Mouse (Mus musculus): ENCODE measurements around the gene Ciita. TPM values are rescaled to one million over a fixed set of nuclear protein-coding genes. Genes with fewer than 3 reads are reported as not detected.

Ciita gene
- polyA plus RNA-seq, 1 experiment: 13.2 TPM

DNA sequence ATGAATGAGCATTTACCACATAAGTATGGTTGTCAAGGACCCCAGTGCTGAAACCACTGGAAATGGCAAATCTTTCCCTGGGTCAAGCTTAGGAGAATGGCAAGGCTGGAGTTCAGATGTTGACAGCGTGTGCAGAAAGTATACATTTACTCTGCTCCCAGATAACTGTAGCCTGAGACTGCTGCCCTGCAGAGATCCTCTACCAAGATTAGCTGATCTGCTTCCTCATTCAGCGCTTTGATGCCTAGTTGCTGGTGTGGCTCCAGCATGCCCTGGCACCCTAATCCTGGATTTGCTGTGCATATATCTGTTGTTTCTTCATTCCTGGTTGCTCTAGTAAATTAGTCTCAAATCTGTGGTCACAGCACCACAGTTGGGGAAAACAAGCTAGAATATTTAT, 74.0 kb downstream of the Ciita start:
- 69% methylated on average over 2 of the region's 2 CpGs for WGBS
- TF ChIP-seq POLR2A (IDR thresholded peaks at IDR 0.05; ENCODE audit: borderline replicate concordance, extremely low read depth, low read depth, low read length) (no peak), CTCF (IDR thresholded peaks at IDR 0.05; ENCODE audit: insufficient read depth, low read length) (no peak)
- no peaks in the 10 kb centered on the region; the same call in 1 of the 2 replicates for H3K4me1 ChIP-seq (ENCODE audit: control insufficient read depth, insufficient read depth, low read length)
- no peak for DNase-seq
- no peak overlapping the region for H3K4me3 ChIP-seq (replicated peaks; ENCODE audit: extremely low read depth, low read depth, low read length)

DNA sequence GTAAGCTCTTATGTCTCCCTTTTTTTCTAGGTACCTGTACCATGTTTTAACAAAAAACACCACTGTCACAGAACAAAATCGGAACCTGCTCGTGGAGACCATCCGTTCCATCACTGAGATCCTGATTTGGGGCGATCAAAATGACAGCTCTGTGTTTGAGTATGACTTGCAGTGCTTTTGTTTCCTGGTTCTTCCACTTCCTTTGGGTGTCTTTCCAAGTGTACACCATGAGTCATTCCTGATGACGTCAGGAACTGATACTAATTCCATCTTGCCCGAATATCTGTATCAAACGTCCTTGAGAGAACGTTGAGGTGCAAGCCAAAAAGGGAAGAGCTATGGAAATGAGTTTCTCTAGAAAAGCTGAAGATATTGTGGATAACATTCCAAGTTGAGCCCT, 80.1 kb downstream of the Ciita start:
- H3K4me1 ChIP-seq (ENCODE audit: control insufficient read depth, insufficient read depth, low read length): peaks cover 2% of the 10 kb centered on the region
- TF ChIP-seq CTCF (IDR thresholded peaks at IDR 0.05; ENCODE audit: insufficient read depth, low read length) (no peak), POLR2A (IDR thresholded peaks at IDR 0.05; ENCODE audit: borderline replicate concordance, extremely low read depth, low read depth, low read length) (no peak)
- no peak overlapping the region for H3K4me3 ChIP-seq (replicated peaks; ENCODE audit: extremely low read depth, low read depth, low read length)
- 57% methylated on average over 8 of the region's 8 CpGs for WGBS
- DNase-seq: no peak

DNA sequence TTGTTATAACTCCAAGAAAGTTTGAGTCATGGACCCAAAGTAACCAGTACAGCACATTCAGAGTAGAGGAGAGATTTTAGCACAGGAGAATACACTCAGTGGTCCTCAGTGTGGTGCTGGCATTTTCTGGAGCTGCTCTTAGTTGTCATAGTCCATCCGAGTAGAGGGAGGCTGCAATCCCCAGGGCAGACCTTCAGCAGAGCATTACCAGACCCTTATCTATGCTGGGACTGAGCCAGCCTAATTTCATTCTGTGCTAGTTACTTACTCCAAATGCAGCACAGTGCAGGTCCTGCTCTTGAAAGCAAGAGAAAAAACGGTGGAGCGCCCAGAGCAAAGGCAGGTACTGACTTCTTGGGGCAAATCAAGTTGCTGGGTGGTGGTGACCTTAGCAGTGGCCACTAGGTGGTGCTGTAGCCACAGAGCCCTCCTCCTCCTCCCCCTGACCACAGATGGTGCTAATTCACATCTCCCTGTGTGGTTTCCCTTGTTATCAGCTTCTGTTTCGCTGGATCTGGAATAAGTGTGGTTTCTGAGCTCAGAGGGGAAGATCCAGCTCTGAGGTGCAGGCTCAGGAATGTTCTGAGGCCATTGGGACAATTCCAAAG, 85.5 kb downstream of the Ciita start:
- Histone ChIP-seq H3K4me1 (ENCODE audit: control insufficient read depth, insufficient read depth, low read length) (no peaks in the 10 kb centered on the region), H3K4me3 (replicated peaks; ENCODE audit: extremely low read depth, low read depth, low read length) (no peak overlapping the region)
- TF ChIP-seq POLR2A (IDR thresholded peaks at IDR 0.05; ENCODE audit: borderline replicate concordance, extremely low read depth, low read depth, low read length) (no peak), CTCF (IDR thresholded peaks at IDR 0.05; ENCODE audit: insufficient read depth, low read length) (peak; percentile 98)
- WGBS: 40% methylated on average over 4 of the region's 4 CpGs
- peak; percentile 60 for DNase-seq

DNA sequence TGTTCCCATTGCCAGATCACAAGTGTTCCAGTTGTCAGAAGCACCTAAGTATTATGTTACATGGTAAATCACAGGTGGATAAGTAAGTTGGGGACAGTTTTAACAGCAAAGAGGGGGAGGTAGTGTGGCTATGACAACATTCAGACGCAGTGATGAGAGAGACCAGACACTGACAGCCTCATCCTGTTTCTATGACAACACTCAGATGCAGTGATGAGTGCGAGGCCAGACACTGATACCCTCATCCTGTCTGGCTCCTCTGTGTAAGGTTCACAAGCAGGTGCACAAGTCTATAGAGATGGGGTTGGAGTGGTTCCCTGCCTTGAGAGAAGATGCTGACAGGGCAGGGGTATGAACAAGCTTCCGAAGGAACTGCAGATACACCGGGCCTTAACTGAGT, 87.3 kb downstream of the Ciita start:
- DNase-seq: no peak
- WGBS: 87% methylated on average over 4 of the region's 4 CpGs

DNA sequence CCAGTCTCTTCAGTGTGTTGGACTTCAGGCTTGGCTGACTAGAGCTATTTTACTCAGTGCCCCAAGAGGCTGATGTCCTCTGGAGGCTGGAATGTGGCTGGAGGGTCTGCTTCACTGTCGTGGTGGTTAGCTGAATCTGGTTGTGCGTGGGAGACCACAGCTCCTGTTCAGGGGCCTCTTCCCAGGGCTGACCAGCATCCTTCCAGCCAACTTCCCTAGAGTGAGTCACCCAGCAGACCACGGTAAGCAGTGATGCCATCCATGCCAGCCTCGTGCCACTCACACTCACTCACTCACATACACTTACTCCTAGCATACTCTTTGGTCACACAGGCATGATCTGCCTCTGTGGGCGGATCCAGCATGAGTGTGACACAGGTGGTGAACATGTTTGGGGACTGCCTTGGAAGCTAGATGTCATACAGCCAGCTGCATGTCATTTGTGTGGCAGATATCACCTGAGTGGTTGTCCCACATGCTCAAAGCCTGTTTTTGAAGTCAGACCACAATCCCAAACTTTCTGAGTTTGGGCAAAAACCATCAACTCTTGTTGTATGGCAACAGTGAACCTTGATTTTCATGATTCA, 90.0 kb downstream of the Ciita start:
- Histone ChIP-seq H3K4me1 (ENCODE audit: control insufficient read depth, insufficient read depth, low read length) (no peaks in the 10 kb centered on the region), H3K4me3 (replicated peaks; ENCODE audit: extremely low read depth, low read depth, low read length) (no peak overlapping the region)
- WGBS: 79% methylated on average over 5 of the region's 5 CpGs
- no peak for DNase-seq
- TF ChIP-seq POLR2A (IDR thresholded peaks at IDR 0.05; ENCODE audit: borderline replicate concordance, extremely low read depth, low read depth, low read length): no peak
- TF ChIP-seq CTCF (IDR thresholded peaks at IDR 0.05; ENCODE audit: insufficient read depth, low read length): no peak

More for the DNA sequence above, 87.3 kb downstream of the Ciita start:
- Histone ChIP-seq H3K4me3 (replicated peaks; ENCODE audit: extremely low read depth, low read depth, low read length) (no peak overlapping the region), H3K4me1 (ENCODE audit: control insufficient read depth, insufficient read depth, low read length) (no peaks in the 10 kb centered on the region)
- TF ChIP-seq CTCF (IDR thresholded peaks at IDR 0.05; ENCODE audit: insufficient read depth, low read length): no peak
- no peak for TF ChIP-seq POLR2A (IDR thresholded peaks at IDR 0.05; ENCODE audit: borderline replicate concordance, extremely low read depth, low read depth, low read length)

DNA sequence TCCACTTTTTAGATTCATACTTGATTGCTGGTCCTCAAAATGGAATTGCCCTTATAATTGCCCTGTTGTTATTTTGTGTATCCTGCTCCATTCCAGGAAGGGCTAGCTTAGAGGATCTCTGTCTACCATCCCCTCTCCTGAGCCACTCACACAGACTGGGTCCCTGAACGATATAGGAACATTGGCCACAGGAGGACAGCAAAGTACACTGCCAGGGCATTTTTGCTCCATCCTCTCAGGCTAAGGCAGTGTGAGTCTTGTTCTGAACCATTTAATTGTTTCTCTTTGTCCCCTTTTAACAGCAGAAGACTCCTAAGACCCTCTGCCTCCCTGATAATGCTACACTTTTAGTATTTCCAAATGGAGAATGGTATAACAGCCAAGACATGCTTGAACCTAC, 90.8 kb downstream of the Ciita start:
- H3K4me1 ChIP-seq (ENCODE audit: control insufficient read depth, insufficient read depth, low read length): no peaks in the 10 kb centered on the region
- 64% methylated on average over 1 of the region's 1 CpGs for WGBS
- peak; percentile 46 for DNase-seq
- no peak for TF ChIP-seq CTCF (IDR thresholded peaks at IDR 0.05; ENCODE audit: insufficient read depth, low read length)
- H3K4me3 ChIP-seq (replicated peaks; ENCODE audit: extremely low read depth, low read depth, low read length): no peak overlapping the region

DNA sequence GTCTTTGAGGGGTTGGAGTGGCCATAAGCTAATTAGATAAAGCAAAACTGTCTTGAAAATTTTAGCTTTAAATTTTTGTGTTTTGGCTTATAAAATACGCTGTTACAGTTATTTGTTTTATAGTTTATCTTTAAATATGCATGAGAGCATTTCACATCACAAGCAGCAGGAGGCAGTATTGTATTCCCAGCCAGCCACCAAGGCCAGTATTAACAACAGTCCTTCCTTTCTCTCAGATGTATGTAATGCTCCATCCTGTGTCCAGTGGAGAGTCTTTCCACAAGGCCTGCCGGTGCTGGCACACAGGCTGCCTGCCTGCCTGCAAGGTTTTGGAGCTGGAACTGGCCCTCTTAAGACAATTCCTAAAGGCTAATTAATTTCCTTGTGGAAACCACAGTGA, 92.0 kb downstream of the Ciita start:
- TF ChIP-seq CTCF (IDR thresholded peaks at IDR 0.05; ENCODE audit: insufficient read depth, low read length): peak; percentile 39
- TF ChIP-seq POLR2A (IDR thresholded peaks at IDR 0.05; ENCODE audit: borderline replicate concordance, extremely low read depth, low read depth, low read length): no peak
- no peak overlapping the region for H3K4me3 ChIP-seq (replicated peaks; ENCODE audit: extremely low read depth, low read depth, low read length)
- no peak for DNase-seq
- no peaks in the 10 kb centered on the region for H3K4me1 ChIP-seq (ENCODE audit: control insufficient read depth, insufficient read depth, low read length)
- 37% methylated on average over 2 of the region's 2 CpGs for WGBS

DNA sequence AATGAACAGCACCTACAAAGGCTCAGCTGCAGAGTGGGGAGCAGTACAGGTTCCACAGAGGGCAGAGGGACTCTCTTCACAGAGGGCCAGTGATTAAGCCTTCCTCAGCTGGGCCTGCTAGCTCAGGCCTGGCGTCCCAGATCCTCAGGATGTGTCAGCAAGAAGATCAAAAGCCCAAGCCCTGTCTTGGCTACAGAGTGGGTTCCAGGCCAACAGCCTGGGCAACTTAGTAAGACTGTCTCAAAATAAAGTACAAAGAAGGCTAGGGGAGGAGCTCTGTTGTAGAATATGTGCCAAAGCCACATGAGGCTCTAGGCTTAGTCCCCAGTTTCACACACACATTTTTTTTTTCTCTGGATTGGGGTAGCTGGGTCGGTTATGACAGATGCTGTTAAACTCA, 95.1 kb downstream of the Ciita start:
- WGBS: 64% methylated on average over 2 of the region's 2 CpGs
- no peak for DNase-seq
- no peaks in the 10 kb centered on the region for H3K4me1 ChIP-seq (ENCODE audit: control insufficient read depth, insufficient read depth, low read length)
- TF ChIP-seq CTCF (IDR thresholded peaks at IDR 0.05; ENCODE audit: insufficient read depth, low read length) (no peak), POLR2A (IDR thresholded peaks at IDR 0.05; ENCODE audit: borderline replicate concordance, extremely low read depth, low read depth, low read length) (no peak)
- no peak overlapping the region for H3K4me3 ChIP-seq (replicated peaks; ENCODE audit: extremely low read depth, low read depth, low read length)

DNA sequence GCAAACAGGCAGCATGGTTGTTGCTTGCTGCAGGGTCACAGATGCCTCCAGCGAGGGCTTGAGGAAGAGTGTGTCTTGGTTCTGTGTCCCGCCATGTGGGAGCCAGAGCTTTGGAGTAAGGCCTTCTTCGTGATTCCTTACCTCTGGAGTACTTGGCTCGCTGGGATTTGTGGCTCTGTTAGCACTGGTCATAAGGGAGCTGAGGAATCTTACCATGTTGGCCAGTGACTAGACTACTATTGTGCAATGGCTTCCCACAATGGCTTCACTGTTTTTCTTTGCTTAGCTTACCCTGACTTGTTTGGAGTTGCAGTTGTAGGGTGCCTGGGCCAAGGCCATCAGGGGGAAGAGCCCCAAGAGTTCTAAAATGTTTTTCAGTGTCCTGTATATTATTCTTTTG, 96.1 kb downstream of the Ciita start:
- H3K4me1 ChIP-seq (ENCODE audit: control insufficient read depth, insufficient read depth, low read length): no peaks in the 10 kb centered on the region
- no peak overlapping the region for H3K4me3 ChIP-seq (replicated peaks; ENCODE audit: extremely low read depth, low read depth, low read length)
- 73% methylated on average over 4 of the region's 4 CpGs for WGBS
- DNase-seq: no peak
- TF ChIP-seq POLR2A (IDR thresholded peaks at IDR 0.05; ENCODE audit: borderline replicate concordance, extremely low read depth, low read depth, low read length) (no peak), CTCF (IDR thresholded peaks at IDR 0.05; ENCODE audit: insufficient read depth, low read length) (no peak)

DNA sequence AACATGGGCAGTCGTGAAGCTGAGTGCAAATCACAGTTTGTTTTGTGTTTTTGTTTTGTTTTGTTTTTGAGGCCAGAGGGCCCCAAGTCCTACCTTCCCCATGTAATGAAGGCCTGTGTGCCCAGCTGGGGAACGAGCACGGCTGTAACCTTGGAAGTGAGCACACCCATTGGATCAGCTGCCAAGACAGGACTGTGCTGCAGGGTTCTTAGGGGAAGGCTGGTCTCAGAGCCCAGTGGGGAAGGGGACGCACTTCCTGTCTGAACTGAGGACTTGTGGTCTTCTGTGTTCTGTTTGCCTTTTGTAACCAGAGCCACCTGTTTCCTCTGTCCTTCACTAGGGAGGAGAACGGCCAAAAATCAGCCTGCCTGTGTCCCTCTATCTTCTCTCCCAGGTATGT, 97.7 kb downstream of the Ciita start:
- no peak for TF ChIP-seq POLR2A (IDR thresholded peaks at IDR 0.05; ENCODE audit: borderline replicate concordance, extremely low read depth, low read depth, low read length)
- no peak for TF ChIP-seq CTCF (IDR thresholded peaks at IDR 0.05; ENCODE audit: insufficient read depth, low read length)
- WGBS: 51% methylated on average over 5 of the region's 5 CpGs
- Histone ChIP-seq H3K4me3 (replicated peaks; ENCODE audit: extremely low read depth, low read depth, low read length) (no peak overlapping the region), H3K4me1 (ENCODE audit: control insufficient read depth, insufficient read depth, low read length) (no peaks in the 10 kb centered on the region)
- DNase-seq: no peak

Other genes with a start within 250 kb of the Ciita start
- gene Emp2, start 166.1 kb upstream of the Ciita start, polyA plus RNA-seq (2012; rRNA removed): 763 and 1,000 TPM in 2 replicates
- 6.8 and 9.2 TPM in 2 replicates for gene Tekt5, start 84.6 kb upstream of the Ciita start, polyA plus RNA-seq (2012; rRNA removed)
- gene Nubp1, start 68.1 kb upstream of the Ciita start, polyA plus RNA-seq (2012; rRNA removed): 25.9 and 31.0 TPM in 2 replicates
- 0.63 and 1.2 TPM in 2 replicates for gene Tvp23a, start 32.7 kb upstream of the Ciita start, polyA plus RNA-seq (2012; rRNA removed)
- 56.1 and 59.5 TPM in 2 replicates for gene Dexi, start 63.0 kb downstream of the Ciita start, polyA plus RNA-seq (2012; rRNA removed)
- 12.7 and 18.3 TPM in 2 replicates for gene Clec16a, start 65.3 kb downstream of the Ciita start, polyA plus RNA-seq (2012; rRNA removed)